Mouse (Mus musculus): Measurements from ENCODE around the gene Fam186a. TPM values are rescaled to one million over a fixed set of nuclear protein-coding genes. Genes with fewer than 3 reads are reported as not detected.

The Fam186a gene
- total and polyA plus RNA-seq, 3 experiments = not detected

- no peak overlapping the region for H3K27ac ChIP-seq (ENCODE audit: control insufficient read depth, low read depth, low read length)
- H3K9me3 ChIP-seq (replicated peaks; ENCODE audit: insufficient read depth, low read length) = no peaks in the 10 kb centered on the region
- peaks cover 5 to 9% of the 10 kb centered on the region in 2 experiments; a peak in 3 of 4 replicates for H3K4me1 ChIP-seq (ENCODE audit: control insufficient read depth in 1 of 2, insufficient read depth in 2 of 2, low read length in 2 of 2)
- no peak for DNase-seq (ENCODE audit: low read depth, low spot score)
- TF ChIP-seq MEF2A (IDR thresholded peaks at IDR 0.05; ENCODE audit: extremely low read depth, insufficient replicate concordance, low read depth, low read length, poor library complexity, severe bottlenecking) = no peak
- no peak for TF ChIP-seq POLR2AphosphoS2 (IDR thresholded peaks at IDR 0.05; ENCODE audit: low read length)
- TF ChIP-seq E2F4 (IDR thresholded peaks at IDR 0.05; ENCODE audit: borderline replicate concordance, low read depth, low read length) = no peak
- TF ChIP-seq MAZ (IDR thresholded peaks at IDR 0.05; ENCODE audit: low read depth, low read length) = no peak
- TF ChIP-seq ZMIZ1 (IDR thresholded peaks at IDR 0.05; ENCODE audit: low read depth, low read length) = no peak
- no peak for TF ChIP-seq KAT2A (conservative IDR thresholded peaks at IDR 0.05; ENCODE audit: low read depth, low read length)
- TF ChIP-seq TAL1 (IDR thresholded peaks at IDR 0.05; ENCODE audit: low read length) = no peak
- TF ChIP-seq MAX (IDR thresholded peaks at IDR 0.05; ENCODE audit: low read length) = no peak
- no peak for TF ChIP-seq CHD1 (IDR thresholded peaks at IDR 0.05; ENCODE audit: low read depth, low read length)
- H3K4me3 ChIP-seq (ENCODE audit: control insufficient read depth in 1 of 2, insufficient read depth in 1 of 2, low read depth in 2 of 2, low read length in 2 of 2) = no peak overlapping the region
- H3K79me2 ChIP-seq (ENCODE audit: control insufficient read depth, insufficient read depth, low read length, poor library complexity) = peaks cover 86% of the 10 kb centered on the region
- no peak overlapping the region for H3K9ac ChIP-seq (ENCODE audit: control insufficient read depth, low read depth, low read length, poor library complexity, severe bottlenecking)
- no peaks in the 10 kb centered on the region for H3K27me3 ChIP-seq (ENCODE audit: control insufficient read depth in 1 of 2, insufficient read depth in 2 of 2, low read length in 2 of 2)
- peaks cover 10 to 33% of the 10 kb centered on the region in 2 experiments for H3K36me3 ChIP-seq (ENCODE audit: control insufficient read depth in 1 of 2, insufficient read depth in 2 of 2, low read length in 2 of 2)
Observed at GRCm38 (mm10) chr15:99979715-99980114, 12.9 kb upstream of the Fam186a start.

- TF ChIP-seq ZNF384 (IDR thresholded peaks at IDR 0.05; ENCODE audit: low read depth, low read length) = no peak
- TF ChIP-seq MAFK (IDR thresholded peaks at IDR 0.05; ENCODE audit: borderline replicate concordance, low read depth, low read length) = no peak
- TF ChIP-seq TAL1 (IDR thresholded peaks at IDR 0.05; ENCODE audit: low read length) = no peak
- no peak for TF ChIP-seq RCOR1 (IDR thresholded peaks at IDR 0.05; ENCODE audit: low read depth, low read length)
- no peak for TF ChIP-seq RAD21 (IDR thresholded peaks at IDR 0.05; ENCODE audit: low read depth, low read length)
- TF ChIP-seq TBP (IDR thresholded peaks at IDR 0.05; ENCODE audit: low read depth, low read length) = no peak
- TF ChIP-seq UBTF (IDR thresholded peaks at IDR 0.05; ENCODE audit: borderline replicate concordance, insufficient read depth, low read depth, low read length) = no peak
- TF ChIP-seq TCF12 (IDR thresholded peaks at IDR 0.05; ENCODE audit: low read depth, low read length) = no peak
- no peak for TF ChIP-seq CHD1 (IDR thresholded peaks at IDR 0.05; ENCODE audit: low read depth, low read length)
- no peak for TF ChIP-seq MEF2A (IDR thresholded peaks at IDR 0.05; ENCODE audit: extremely low read depth, insufficient replicate concordance, low read depth, low read length, poor library complexity, severe bottlenecking)
- no peak for TF ChIP-seq EP300 (IDR thresholded peaks at IDR 0.05; ENCODE audit: low read depth in 1 of 2, low read length in 2 of 2)
- TF ChIP-seq CHD2 (IDR thresholded peaks at IDR 0.05; ENCODE audit: low read length) = no peak
- TF ChIP-seq MAX (IDR thresholded peaks at IDR 0.05; ENCODE audit: low read length) = no peak
- no peak for TF ChIP-seq JUND (IDR thresholded peaks at IDR 0.05; ENCODE audit: low read depth, low read length)
- Histone ChIP-seq H3K27ac (ENCODE audit: control insufficient read depth, low read depth, low read length) (no peak overlapping the region), H3K36me3 (ENCODE audit: control insufficient read depth in 1 of 2, insufficient read depth in 2 of 2, low read length in 2 of 2) (peaks cover 10 to 37% of the 10 kb centered on the region in 2 experiments), H3K9me3 (replicated peaks; ENCODE audit: insufficient read depth, low read length) (no peaks in the 10 kb centered on the region), H3K4me3 (ENCODE audit: control insufficient read depth in 1 of 2, insufficient read depth in 1 of 2, low read depth in 2 of 2, low read length in 2 of 2) (no peak overlapping the region), H3K27me3 (ENCODE audit: control insufficient read depth in 1 of 2, insufficient read depth in 2 of 2, low read length in 2 of 2) (no peaks in the 10 kb centered on the region), H3K4me1 (ENCODE audit: control insufficient read depth in 1 of 2, insufficient read depth in 2 of 2, low read length in 2 of 2) (peaks cover 8 to 9% of the 10 kb centered on the region in 2 experiments; a peak in 3 of 4 replicates), H3K9ac (ENCODE audit: control insufficient read depth, low read depth, low read length, poor library complexity, severe bottlenecking) (no peak overlapping the region), H3K79me2 (ENCODE audit: control insufficient read depth, insufficient read depth, low read length, poor library complexity) (peaks cover 87% of the 10 kb centered on the region)
- no peak for DNase-seq (ENCODE audit: low read depth, low spot score)
Observed at GRCm38 (mm10) chr15:99979266-99979665, 12.4 kb upstream of the Fam186a start.

All from MEL (cell line).